Mouse (Mus musculus) liver, postnatal 0 days (tissue): ENCODE data around the gene Cbln1.

Experiments
- CTCF ChIP-seq: sonication (generic); IDR thresholded peaks from 2 replicates; pipeline ENCODE4 v1.5.1; 2016; ENCODE audit warnings: antibody characterized with exemption, low read depth
- EP300 ChIP-seq: IDR thresholded peaks from 2 replicates; pipeline ENCODE4 v1.6.1; 2016; ENCODE audit warnings: antibody characterized with exemption, low read depth, mild to moderate bottlenecking

- TF ChIP-seq CTCF (no peak), EP300 (no peak)
These were observed 41.4 kb upstream of the Cbln1 start for GRCm38 (mm10) chr8:87513796-87514195.
